Mouse (Mus musculus): Measurements from ENCODE around the gene Adora1.
A peak's percentile ranks its signal among the peaks of the same experiment; 100 is the strongest.

Adora1 gene

DNA sequence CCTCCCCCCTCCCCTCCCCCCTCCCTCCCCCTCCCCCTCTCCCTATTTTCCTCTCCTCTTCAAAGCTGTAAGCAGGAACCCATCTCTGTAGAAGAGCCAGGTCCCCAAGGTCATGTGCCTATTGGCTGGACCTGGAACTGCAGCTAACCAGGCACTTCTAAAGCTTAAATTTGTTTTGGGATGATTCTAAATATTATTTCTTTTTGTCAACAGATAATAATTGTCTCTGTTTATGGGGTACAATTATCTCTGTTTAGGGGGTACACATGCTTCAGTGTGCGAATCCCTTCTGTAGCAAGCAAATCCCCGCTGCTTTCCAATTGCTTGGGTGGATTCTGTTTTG, 18.6 kb downstream of the Adora1 start:
- no peak for DNase-seq (ENCODE audit: low read depth, low spot score)

DNA sequence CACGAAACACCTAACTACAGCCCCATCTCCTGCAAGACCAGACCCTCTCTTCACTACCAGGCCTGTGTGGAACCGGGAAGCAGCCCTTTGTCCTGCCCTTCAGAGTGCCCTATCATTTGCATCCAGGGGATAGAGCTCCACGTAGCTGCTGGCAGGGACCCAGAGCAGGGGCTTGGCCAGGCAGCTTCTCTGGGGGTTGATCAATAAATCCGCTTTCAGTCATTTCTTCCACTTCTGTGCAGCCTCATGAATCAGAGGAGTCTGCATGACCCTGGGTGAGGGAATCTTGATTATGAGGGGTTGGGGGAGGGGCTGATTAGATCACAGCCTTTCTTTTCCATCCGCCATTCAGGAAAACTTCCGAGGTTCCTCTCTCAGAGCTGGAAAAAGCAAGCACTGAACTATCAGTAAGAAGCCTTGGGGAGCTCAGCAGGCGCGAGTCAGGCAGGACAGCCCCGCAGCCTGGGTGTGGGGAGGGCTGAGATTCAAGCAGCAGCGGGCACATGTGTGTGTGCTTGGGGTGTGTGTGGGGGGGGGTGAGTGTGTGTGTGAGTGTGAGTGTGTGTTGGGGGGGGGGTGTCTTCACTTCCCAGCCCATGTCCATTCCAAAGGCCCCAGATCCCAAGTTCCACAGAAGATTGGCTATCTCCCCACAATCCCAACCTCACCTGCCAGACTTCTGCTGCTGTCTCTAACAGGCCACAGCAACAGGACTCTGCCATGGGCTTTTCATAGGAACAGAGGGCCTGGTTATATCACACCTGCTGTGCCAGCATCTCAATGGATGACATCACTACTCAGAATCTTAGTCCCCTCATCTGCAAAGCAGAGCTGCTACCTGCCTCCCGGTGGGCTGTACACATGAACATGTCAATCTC, 19.2 kb downstream of the Adora1 start:
- no peak for DNase-seq (ENCODE audit: low read depth, low spot score)

DNA sequence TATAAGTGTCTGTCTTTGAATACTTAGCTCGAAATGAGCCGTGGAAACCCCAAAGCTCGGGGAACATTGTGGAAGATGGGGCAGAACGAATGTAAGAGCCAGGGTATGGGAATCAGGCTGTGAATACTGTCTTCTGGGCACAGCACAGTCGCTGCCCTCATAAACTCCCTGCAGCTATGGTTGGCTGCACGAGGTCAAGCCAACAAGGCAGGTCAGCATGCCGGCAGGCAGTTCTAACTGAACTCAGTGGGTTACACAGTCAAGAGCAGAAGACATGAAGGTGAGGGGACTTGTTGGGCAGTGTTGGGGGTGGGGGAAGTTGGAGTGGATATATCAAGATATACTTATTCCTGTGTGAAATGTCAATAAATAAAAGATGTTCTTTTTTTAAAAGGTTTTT, 20.2 kb downstream of the Adora1 start:
- DNase-seq (ENCODE audit: low read depth, low spot score), result no peak

DNA sequence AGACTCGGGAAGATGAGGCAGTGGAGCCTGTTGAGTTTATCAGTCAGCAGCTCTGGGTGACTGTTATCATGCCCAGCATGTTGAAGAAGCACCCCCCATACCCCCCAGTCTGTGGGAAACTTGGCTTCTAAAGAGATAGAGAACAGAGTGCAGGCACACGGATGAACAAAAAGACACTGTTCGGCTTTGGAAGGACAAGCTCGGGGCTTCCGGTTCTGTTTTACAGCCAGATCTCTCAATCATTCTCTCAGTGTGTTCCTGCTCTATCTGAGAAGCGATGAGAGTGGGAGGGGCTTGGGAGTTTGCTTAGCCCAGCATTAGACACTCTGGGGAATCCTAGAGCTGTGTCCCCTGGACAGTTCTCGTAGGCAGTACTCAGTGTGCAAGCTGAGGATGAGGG, 21.8 kb downstream of the Adora1 start:
- no peak for DNase-seq (ENCODE audit: low read depth, low spot score)

DNA sequence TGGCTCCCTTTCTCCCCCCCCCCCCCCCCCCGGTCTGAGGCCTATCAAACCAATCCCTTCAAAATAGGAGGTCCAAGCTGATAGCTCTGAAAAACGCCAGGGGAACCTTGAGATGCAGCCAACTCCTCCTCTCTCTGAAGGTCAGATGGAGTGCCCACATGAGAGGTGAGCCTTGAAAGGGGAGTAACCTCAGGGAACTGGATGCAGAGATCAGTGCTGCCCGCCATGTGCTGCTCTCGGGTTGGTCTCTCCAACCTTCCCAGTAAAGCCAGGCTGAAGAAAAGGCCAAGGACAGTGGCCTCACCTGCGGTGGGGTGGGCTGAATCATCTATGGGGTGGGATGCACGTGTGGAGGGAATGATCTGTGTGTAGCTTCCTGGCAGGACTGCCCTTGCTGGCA, 22.9 kb downstream of the Adora1 start:
- DNase-seq (ENCODE audit: low read depth, low spot score), result no peak

DNA sequence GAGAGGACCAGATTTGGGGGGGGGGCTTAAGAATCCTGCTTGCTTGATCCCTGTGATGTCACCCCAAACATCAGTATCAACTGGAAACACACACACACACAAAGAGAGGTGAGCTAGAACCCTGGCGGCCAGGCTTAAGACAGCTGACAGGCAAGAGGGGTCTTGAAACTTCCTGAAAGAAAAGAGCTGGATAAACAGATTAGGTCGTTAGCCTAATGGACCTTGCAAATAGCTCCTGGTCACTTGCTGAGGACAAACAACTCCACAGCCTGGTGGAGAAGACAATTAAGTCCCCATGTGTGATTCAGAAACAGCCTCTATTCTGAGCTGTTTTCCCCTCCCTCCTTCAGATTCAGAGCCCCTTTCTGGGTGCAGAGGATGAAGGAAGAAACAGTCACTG, 23.6 kb downstream of the Adora1 start:
- no peak for DNase-seq (ENCODE audit: low read depth, low spot score)

DNA sequence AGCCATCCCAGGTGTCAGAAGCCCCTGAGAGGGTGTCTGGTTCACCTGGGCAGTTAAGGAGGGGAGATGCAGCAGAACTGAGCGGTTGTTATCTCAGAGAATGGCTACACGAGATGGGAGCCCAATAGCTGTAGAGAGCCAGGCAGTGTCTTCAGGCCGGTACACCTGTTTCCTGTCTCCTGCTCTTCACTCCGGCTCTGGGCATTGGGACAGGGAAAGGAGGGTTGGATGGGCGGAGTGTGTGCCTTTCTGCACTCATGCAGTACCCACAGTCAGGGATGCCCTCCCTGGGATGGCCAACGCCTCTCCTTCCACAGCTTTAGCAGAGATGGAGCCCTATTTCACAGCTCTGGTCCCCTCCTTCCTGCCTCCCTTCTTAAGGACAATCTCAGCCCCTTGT, 24.2 kb downstream of the Adora1 start:
- no peak for DNase-seq (ENCODE audit: low read depth, low spot score)

DNA sequence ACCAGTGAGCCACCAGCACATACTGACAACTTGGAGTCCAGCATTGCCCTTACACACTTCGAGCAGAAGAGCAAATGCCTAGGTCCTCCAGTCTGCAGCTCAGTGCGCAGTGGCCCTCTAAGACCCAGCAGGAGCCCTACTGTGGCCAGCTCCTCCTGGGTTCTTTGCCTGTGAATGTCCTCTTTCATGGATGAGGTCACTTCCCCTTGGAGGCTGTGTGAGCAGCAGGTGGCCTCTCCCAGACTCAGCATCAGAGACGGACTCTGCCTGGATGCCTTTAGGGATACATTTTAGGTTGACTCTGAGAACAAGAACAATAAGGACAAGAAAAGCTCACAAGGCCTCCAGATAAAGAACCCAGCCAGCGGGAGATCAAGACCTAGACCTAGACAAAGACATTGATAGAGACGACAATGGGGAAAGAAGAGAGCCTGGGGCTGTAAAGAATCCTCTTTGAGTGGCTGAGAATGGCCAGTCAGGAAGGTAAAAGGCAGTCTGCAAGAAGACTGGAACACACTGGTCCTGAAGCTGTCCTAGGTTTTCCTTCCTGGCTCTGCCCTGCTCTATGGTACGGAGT, 25.0 kb downstream of the Adora1 start:
- no peak for DNase-seq (ENCODE audit: low read depth, low spot score)

DNA sequence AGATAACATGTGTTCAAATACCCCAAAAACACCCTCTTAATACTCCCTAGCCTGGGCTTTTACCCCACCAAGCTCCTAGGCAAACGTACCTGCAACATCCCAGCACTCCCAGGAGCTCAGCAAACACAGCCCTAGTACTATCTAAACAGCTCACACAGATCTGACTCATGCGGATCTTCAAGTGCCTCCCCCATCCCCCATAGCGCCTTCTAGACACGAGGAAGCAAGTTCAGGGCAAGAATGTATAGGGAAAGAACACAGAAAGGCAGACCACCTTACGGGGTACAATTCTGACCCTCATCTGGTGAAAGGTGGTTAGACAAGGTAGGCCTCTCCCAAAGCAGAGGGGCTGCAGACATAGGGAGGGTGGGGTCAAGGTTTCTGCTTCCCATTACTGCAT, 29.1 kb downstream of the Adora1 start:
- DNase-seq (ENCODE audit: low read depth, low spot score), result no peak

DNA sequence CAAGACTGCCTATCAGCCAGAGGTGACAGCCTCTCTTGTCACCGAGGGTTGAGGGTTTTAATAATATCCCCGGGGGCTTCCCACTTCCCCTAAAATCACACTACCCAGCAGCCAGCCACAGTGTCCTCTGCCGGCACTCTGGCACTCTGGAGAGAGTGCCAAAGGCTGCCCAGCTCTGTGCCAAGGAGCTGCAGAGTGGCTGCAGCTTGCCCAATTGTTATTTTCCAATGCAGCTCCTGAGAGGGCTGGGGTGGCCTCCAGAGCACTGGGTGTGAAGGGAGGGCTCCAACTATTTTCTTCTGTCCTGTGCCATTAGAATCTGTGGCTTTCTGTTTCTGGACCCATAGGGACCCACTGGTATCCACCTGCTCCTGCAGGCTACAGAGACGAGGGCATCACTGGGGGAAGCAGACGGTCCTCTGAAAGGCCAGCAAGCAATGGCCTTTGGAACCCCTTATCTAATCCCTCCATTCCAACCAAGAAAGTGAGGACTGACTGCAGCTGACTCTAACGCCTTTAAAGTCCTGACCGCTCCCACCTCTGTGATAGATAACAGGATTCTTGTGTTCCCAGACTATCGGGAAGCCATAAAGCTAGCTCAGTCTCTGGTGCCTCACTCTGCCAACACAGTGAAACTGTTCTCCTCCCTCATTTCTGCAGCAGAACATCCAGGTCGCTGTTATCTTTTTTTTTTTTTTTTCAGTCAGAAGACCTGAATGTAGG, 29.8 kb downstream of the Adora1 start:
- DNase-seq (ENCODE audit: low read depth, low spot score), result no peak

DNA sequence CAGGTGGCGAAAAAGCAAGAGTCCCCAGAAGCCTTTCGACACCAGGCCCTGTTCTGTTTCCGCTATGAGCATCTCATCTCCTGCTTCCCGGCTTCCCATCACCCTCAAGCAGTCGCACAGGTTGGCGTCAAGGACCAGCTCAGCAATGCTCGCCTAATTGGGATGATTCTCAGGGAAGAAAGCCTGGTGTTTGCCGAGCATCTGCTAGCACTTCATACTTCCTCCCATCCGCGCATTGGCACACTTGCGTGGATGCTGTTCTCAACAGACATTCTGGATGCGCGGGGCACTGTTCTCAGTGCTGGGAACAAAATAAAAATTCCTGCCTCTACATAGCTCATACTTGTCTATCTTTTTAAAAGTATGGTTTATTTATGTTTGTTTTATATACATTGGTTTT, 31.0 kb downstream of the Adora1 start:
- DNase-seq (ENCODE audit: low read depth, low spot score), result no peak

DNA sequence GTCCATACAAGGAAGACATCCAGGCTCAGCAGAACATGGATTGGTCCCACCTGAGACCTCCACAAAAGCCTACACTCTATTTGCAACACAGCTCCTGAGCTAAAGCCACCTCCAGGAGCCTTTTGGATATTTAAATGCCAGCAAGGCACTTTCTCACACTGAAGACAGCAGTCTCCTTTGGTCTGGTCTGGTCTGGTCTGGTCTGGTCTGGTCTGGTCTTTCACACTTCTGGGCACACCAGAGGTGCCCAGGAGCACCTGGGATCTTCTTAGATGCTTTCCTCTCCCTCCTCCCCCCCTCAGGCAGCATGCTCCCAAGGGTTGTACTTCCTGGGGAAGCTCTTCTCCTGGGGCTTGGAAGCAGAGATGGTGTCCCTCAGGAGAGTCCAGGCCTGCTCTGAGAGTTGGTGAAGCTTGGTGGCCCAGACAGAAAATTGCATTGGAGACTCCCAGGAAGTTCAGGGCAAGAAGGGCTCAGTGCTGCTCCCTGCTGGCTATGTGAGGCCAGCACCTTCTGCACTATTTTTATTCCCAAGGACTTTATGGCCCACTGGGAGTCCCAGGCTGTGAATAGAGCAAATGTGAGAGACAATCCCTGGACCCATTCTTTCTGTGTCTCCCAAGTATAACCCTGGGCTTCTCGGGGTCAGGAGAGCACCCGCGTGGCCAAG, 33.3 kb downstream of the Adora1 start:
- DNase-seq (ENCODE audit: low read depth, low spot score), result peak; percentile 56

DNA sequence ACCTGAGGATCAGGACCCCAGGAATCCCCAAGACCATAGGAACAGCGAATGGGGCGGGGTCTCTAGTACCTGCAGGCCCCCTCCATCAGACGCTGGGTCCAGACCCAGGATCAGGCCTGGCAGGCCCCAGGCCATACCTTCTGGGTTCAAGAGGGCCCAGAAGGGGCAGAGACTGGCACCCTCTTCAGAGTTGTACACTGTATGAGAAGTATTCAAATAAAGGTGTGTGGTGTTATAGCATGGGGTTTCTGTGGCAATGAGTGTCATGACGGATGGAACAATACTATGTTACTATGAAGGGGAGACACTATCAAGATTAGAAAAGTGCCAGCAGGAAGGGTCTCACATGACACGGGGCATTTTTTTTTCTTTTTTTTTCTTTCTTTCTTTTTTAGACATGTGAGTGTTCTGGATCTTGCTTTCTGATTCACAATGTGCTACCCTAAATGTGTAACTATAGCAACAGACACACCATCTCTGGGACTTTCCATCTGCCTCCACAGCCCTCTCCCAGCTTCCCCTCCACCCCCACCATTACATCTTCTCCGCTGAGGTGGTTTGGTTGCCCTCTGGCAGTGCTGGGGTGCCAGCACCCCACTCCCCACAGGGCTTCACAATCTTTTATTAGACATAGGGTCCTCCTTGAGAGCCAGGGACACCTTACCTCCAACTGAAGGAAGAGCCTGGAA, 34.1 kb downstream of the Adora1 start:
- DNase-seq (ENCODE audit: low read depth, low spot score), result no peak

DNA sequence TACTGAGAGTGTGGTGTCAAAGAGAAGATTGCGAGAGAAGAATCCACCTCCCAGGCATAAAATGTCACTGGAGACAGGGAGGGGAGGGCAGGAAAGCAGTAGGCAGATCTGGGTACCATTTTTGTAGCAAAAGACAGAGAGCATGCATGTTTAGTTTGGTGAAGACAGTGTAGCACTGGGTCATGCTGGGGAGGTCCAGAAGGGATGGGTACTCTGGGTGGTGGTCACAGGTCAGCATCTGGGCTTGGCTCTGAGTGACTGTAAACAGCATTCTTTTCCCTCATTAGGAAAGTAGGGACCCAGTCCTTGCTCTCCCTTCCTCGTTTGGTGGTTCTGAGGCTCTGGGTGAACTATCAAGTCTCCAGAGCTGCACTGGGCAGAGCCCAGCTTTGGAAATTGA, 34.8 kb downstream of the Adora1 start:
- DNase-seq (ENCODE audit: low read depth, low spot score), result no peak

DNA sequence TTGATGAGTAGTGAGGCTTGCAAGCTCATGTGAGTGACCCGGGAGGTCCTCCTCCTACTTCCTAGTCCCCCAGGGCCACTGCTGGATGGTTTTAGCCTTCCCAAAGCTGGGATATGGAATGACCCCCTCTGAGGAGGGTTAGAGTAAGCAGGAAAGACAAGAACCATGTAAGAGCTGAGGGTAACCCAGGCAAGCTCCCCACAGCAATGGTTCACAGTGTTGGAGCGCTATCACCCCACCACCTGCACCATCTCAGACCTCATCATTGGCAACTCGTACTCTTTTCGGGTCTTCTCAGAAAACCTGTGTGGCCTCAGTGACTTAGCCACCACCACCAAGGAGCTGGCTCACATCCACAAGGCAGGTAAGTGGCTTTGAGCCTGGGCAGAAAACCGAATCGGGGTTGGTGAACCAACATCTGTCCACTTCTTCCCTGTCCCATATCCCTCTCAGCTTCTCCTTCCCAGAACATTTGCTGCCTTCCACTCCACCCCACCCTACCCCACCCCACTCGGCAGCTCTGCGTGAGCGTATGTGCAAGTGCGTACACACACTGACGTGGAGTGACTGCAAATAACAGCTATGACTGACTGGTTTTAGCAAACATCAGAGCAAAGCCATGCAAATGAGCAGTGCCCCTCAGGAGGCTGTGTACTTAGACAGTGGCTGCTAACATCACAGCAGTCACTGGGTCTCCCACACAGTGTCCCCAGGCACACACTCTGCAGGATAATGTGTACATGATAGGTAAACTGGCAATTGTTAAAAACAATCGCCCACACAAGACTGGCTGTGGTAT, 36.8 kb downstream of the Adora1 start:
- DNase-seq (ENCODE audit: low read depth, low spot score), result no peak

DNA sequence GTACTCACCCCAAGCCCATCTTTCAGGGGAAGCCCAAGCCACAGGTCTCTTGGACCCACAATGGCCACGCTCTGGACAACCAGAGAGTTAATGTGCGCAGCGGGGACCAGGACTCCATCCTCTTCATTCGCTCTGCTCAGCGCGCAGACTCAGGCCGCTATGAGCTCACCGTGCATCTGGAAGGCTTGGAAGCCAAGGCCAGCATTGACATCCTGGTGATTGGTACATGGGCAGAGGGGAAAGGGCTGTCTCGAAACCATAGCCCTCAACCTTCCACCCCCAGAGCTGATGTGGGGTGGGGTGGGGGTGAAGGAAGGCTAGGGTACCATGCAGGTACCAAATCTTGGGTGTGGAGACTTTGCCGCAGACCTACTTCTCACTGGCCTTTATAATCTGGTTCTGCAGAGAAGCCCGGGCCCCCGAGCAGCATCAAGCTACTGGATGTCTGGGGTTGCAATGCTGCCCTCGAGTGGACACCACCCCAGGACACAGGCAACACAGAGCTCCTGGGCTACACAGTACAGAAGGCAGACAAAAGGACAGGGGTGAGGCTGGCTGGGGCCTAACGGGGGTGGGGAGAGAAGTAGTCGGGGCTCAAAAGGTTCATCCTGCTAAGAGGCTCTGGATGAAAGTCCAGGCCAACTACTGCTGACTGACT, 37.8 kb downstream of the Adora1 start:
- no peak for DNase-seq (ENCODE audit: low read depth, low spot score)

DNA sequence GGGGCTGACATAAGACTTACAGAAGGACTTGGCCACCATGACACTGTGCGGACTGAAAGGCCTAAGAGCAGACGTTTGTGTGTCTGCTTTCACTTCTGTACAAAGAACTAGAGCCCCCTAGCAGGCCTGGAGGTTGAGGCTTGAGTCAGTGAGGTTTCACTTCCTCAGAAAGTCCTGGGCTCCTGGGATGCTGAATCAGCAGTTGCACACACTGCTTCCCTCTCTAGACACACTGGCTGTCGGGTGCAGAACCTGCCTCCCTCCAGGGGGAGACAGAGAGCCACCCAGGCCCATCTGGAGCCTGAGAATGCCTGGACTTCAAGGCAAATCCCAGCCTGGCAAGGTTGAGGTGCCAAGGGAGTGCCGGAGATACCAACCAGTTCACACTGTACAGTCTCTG, 38.8 kb downstream of the Adora1 start:
- DNase-seq (ENCODE audit: low read depth, low spot score), result peak; percentile 83

DNA sequence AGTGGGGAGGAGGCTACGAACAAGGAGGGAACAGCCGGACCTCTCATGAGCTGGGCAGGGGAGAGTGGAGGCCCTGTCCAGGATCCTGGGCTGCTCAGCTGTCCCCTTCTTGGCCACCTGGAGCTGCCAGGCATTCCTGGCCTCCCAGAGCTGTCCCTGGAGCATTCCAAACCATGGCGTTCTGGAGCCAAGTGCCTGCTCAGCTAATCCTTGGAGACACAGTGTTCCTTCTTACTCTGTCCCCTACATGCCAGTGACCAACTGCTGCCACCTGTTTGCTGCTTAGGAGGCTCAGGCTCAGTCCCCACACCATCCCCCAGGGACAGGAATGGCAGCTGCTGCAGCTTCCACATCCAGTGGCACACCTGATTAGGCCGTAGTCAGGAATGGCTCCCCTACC, 39.3 kb downstream of the Adora1 start:
- DNase-seq (ENCODE audit: low read depth, low spot score), result peak; percentile 97

DNA sequence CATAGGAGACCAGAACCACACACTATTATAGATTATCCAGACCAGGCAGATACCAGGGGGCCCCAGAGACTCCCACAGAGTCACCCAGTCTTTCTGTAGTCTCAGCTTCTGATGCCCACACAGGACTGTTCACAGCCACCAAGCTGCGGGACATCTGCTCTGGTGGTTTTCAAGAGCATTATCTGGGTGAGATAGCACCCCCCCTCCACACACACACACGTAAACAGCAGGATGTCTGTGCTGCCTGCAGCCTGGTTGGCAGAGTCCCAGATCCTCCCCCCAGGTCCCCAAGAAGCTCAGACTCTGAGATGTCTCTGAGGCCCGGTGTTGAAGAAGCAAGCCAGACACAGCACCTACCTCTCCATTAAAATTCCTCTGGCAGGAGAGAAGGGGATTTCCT, 39.7 kb downstream of the Adora1 start:
- DNase-seq (ENCODE audit: low read depth, low spot score), result no peak

DNA sequence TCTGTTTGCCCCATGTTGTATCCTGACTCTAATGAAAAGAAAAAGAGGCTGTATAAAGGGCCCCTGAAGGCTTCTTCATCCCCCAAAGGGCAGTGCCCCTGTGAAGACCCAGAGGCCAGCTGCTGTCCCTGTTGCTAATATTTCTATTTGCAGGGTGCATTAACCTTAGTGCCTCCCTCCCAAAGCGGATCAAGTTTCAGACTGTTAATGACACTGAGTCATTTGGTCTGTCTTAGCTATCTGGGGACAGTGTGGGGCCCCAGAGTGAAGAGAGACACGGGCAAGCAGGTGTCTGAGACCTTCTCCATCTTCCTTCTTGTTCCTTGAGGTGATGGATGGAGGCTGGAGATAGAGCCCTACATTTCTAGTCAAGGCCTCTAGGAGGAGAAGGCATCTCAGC, 40.1 kb downstream of the Adora1 start:
- DNase-seq (ENCODE audit: low read depth, low spot score), result peak; percentile 68
